Mouse (Mus musculus): ENCODE results near the gene Pmpcb.
"Not testable (repeated sequence)": the region's sequence is repeated elsewhere in the genome, so short reads cannot be mapped to it uniquely, and the experiment has no call there.

Gene Pmpcb

GRCm38 (mm10) chr5:21736956-21737585 is at the start of gene Pmpcb:
TSS of gene Pmpcb (plus strand) at chr5:21737141.
- CTCF ChIA-PET: interaction anchor here (0.6 kb wide), 1 partner anchor 1488 kb away, joined by 8 read pairs; no protein-coding TSS in a partner anchor

DNA sequence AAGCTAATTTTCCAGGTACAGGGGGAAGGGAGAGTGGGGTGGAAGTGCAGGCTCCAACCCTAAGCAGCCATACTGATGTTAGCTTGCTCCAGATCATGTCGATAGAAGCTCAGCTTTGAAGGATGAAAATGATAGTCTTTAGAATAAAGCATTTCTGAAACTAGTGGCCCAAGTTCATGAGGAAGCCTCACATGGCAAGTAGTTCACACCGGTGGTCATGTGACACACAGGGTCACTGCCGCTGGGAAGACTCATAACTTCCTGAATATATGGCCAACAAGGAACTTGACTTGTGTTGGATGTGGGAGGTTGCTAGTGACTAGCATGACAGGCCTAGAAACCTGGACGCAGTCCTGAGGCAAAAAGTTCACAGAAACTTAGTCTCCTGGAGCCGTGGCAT is 44.7 kb upstream of the Pmpcb start:
- CTCF ChIA-PET: no interaction called here

- CTCF ChIA-PET: no interaction called here
These were observed 43.5 kb upstream of the Pmpcb start for GRCm38 (mm10) chr5:21693372-21693870.

GRCm38 (mm10) chr5:21694854-21695490 is 42.0 kb upstream of the Pmpcb start:
- CTCF ChIA-PET: no interaction called here

- CTCF ChIA-PET: not testable (repeated sequence)
These were observed 37.4 kb upstream of the Pmpcb start for GRCm38 (mm10) chr5:21699555-21699954.

- CTCF ChIA-PET: no interaction called here
These were observed 36.6 kb upstream of the Pmpcb start for GRCm38 (mm10) chr5:21700272-21700821.

DNA sequence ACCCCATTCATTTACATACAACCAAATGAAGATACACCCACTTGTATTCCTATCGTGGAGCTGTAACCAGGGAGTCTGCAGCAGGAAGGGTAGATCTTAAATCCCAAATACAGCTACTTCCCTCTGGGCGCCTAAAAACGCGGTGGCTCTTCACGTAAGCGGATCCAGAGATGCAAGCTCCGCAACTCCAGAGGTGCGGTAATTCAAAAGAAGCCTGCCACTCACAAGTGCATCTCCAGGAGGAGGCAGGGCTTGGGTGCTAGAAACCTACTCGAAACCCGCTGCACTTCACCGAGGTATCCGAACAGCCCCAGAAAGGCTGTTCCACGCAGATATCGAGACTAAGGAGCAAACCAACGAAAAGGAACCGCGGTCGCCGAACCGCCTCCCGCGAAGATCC is 36.0 kb upstream of the Pmpcb start:
- CTCF ChIA-PET: no interaction called here

DNA sequence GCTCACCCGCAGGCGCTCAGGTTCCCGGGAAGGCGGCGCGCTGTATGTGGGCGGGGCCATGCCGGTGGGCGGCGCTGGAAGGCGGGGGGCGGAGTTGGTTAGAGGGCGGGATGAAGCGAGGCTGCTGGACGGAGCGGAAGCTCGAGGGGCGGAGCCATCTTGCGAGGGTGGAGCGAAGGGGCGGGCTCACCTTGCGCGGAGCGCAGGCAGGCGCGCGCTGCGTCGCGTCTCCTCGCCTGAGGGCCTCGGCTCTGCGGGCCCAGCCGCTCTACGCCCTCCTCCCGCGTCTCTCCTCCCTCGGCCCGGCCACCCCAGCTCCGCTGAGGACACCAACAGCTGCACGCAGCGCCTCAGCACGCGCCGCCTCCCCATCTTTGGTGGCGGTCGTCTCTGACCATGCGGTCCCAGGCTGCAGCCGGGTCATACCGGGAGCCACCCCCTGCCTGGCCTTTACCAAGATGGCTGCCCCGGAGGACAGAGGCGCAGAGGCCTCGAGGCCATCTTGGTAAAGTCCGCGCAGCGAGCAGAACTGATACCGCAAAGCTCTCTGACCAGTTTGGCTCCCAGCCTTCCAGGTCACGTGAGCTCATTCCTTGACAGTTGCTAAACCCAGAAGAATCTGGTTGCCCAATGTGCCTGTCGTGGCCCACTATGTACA is 35.5 kb upstream of the Pmpcb start, which contains the start of gene Napepld:
Napepld (minus strand) TSS at position 46 of the 658 bp plus-strand sequence.
- CTCF ChIA-PET: no interaction called here

GRCm38 (mm10) chr5:21702009-21702364 is 35.0 kb upstream of the Pmpcb start:
- CTCF ChIA-PET: no interaction called here

GRCm38 (mm10) chr5:21702873-21703475 is 34.0 kb upstream of the Pmpcb start:
- CTCF ChIA-PET: no interaction called here

- CTCF ChIA-PET: no interaction called here
These were observed 33.2 kb upstream of the Pmpcb start for GRCm38 (mm10) chr5:21703708-21704107.

DNA sequence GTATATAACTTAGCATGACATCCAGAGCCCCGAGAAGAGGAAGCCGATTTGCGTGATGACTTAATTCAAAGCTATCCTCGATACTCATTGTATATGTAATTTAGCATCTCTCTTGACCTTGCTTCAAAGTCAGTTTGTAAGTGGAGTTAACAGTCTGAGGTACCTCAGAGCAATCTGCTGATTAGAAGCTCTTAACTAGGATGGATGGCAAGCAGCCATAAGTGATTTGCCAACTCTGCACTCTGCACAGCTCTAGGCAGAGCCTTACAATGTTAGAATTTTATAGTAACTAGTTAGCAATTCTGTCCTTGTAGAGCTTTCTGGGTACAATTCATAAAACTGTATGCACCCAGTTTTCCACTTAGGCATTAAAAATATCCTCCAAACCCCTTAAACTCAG is 30.4 kb upstream of the Pmpcb start:
- CTCF ChIA-PET: no interaction called here

- CTCF ChIA-PET: not testable (repeated sequence)
These were observed 28.9 kb upstream of the Pmpcb start for GRCm38 (mm10) chr5:21708011-21708410.

DNA sequence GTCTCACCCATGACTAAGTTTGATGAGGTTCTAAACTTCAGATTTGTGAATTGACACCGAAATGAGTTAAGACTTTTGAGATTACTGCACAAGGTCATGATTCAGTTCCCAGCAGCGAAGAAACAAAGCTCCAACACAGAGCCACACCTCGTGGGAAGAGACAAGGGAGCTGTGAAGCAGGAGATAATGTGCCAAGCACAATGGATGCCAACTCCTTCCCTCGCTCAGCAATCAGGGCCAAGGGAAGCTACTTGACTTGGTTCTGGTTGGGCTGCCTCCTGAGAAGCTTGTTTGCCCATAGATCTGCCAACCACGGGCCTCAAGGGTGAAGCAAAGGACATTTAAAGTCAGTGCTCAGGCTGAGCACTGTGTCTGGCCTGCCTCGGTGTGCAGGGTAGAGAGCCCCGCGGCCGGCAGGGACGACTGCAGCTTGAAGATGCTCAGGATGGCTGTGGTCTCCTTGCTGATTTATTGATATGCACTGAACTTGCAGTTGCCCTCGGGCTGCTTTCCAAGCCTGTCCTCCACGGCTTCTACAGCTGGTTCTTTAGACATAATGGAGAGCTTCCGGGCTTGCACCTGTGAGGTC is 24.7 kb upstream of the Pmpcb start:
- CTCF ChIA-PET: interaction anchor here (0.6 kb wide), 1 partner anchor 489 kb away, joined by 3 read pairs; no protein-coding TSS in a partner anchor

DNA sequence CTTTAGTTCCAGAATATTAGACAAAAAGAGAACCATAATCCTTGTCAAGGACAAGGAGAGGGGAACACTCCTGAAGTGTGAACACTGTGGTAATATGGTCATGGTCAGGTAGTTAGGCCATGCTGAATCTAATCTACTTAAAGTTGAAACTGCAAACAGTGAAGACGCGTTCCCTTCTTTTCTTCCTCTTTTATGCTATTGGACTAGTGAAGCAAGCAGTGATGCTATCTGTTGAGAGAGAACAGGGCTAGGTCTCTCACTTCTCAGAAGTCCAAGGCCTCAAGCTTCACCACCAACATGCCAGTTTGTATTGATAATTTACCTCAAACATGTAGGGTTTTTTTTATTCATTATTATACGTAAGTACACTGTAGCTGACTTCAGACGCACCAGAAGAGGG is 22.5 kb upstream of the Pmpcb start:
- CTCF ChIA-PET: no interaction called here

- CTCF ChIA-PET: interaction anchor here (0.6 kb wide), 1 partner anchor 205 kb away, joined by 4 read pairs; no protein-coding TSS in a partner anchor
These were observed 19.7 kb upstream of the Pmpcb start for GRCm38 (mm10) chr5:21717165-21717715.

GRCm38 (mm10) chr5:21718546-21718945 is 18.4 kb upstream of the Pmpcb start:
- CTCF ChIA-PET: no interaction called here

GRCm38 (mm10) chr5:21719209-21719608 is 17.7 kb upstream of the Pmpcb start:
- CTCF ChIA-PET: no interaction called here

GRCm38 (mm10) chr5:21724427-21724826 is 12.5 kb upstream of the Pmpcb start:
- CTCF ChIA-PET: no interaction called here

DNA sequence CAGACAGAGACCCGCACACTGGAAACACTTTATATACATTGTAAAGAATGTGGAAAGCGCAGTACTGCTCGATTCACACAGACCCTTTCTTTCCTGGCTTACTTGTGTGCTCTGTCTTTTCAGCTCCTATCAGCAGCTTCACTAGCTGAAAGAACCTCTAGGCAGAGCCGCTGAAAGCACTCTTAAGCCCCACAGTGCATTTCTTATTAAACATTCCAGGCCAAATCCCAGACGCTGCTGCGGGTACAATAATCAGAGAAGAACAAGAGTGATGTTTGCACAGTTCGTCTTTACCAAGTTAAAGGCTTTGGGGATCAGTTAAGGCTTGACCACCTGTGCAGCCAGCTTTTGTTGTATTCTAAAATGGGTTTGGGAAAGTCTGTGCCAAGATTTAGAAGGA is 12.1 kb upstream of the Pmpcb start:
- CTCF ChIA-PET: interaction anchor here (0.5 kb wide), 1 partner anchor 779 kb away, joined by 3 read pairs; no protein-coding TSS in a partner anchor

DNA sequence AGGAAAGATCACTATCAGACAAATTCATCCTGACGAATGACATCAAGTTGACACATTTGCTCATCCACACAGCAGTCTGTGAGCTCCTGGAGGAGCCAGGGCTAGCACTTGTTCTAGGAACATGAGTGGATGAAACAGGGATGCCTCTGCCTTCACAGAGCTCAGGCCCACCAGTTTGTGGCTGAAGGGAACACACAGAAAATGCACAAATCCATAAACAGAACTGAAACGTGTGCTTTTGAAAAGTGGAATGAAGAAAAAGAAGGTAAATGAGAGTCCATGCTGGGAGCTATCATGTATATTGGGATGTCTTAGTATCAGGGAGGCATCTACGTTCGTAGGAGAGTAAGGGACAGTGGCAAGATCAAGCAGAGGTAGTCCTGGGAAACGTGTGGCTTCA is 7.8 kb upstream of the Pmpcb start:
- CTCF ChIA-PET: no interaction called here
